Mouse (Mus musculus) erythroblast, adult 5-6 weeks (primary cell): Measurements from ENCODE around the gene Ccdc173. TPM values are rescaled to one million over a fixed set of nuclear protein-coding genes. Genes with fewer than 3 reads are reported as not detected.
"Not testable (repeated sequence)": the region's sequence is repeated elsewhere in the genome, so short reads cannot be mapped to it uniquely, and the experiment has no call there.

Source experiments
- ATAC-seq: replicated peaks from 2 replicates; pipeline ENCODE4 v1.8.0; 2016; ENCODE audit warnings: moderate number of reproducible peaks, mild to moderate bottlenecking, moderate TSS enrichment, inconsistent platforms; ENCODE audit not compliant: poor library complexity, low FRiP score, severe bottlenecking
- total RNA-seq, 2 experiments: library from RNA; stranded (forward) in 1 of 2; stranded (reverse) in 1 of 2; fragments of 150-400 nt in 1 of 2; fragments of 200-764, 138-1000 nt in 1 of 2; gene quantifications; 2 replicates each; pipeline versions ENCODE4 v1.2.3 to v1.2.4; 2015 to 2017; ENCODE audit warnings: low replicate concordance in 2 of 2

Gene Ccdc173
- total RNA-seq (2015; ENCODE audit: low replicate concordance) (1.5 TPM in 1 of 2 replicates, not detected in the other), total RNA-seq (2017; ENCODE audit: low replicate concordance) (1.1 and 2.0 TPM in 2 replicates)

- ATAC-seq, result peak; percentile 92
These were observed at the start of gene Ccdc173, which contains the start of gene Phospho2 for GRCm38 (mm10) chr2:69789429-69790069. Gene Ccdc173, minus strand, starts transcription at chr2:69789575. Gene Phospho2, plus strand, starts transcription at chr2:69789623.

- no peak for ATAC-seq
These were observed 49.3 kb upstream of the Ccdc173 start for GRCm38 (mm10) chr2:69838707-69839106.

- peak; percentile 89 for ATAC-seq
These were observed 48.6 kb upstream of the Ccdc173 start for GRCm38 (mm10) chr2:69837996-69838395.

GRCm38 (mm10) chr2:69837244-69837967 lies 48.0 kb upstream of the Ccdc173 start:
- ATAC-seq, result peak; percentile 26; the same call in 1 of the 2 replicates

- no peak; the same call in 1 of the 2 replicates for ATAC-seq
These were observed 40.7 kb upstream of the Ccdc173 start for GRCm38 (mm10) chr2:69830116-69830515.

- ATAC-seq, result no peak
These were observed 40.3 kb upstream of the Ccdc173 start for GRCm38 (mm10) chr2:69829680-69830079.

- ATAC-seq, result no peak
These were observed 38.7 kb upstream of the Ccdc173 start for GRCm38 (mm10) chr2:69828031-69828430.

GRCm38 (mm10) chr2:69826380-69826779 lies 37.0 kb upstream of the Ccdc173 start:
- no peak for ATAC-seq

- no peak for ATAC-seq
These were observed 36.5 kb upstream of the Ccdc173 start for GRCm38 (mm10) chr2:69825898-69826297.

- peak; percentile 51; the same call in 1 of the 2 replicates for ATAC-seq
These were observed 33.8 kb upstream of the Ccdc173 start for GRCm38 (mm10) chr2:69823129-69823677.

GRCm38 (mm10) chr2:69822361-69823128 lies 33.2 kb upstream of the Ccdc173 start:
- ATAC-seq, result peak; percentile 48

- ATAC-seq, result 0 out of 2 replicates have a peak, but pooled peaks have one; percentile 14
These were observed 32.3 kb upstream of the Ccdc173 start, which contains the start of gene Klhl23 for GRCm38 (mm10) chr2:69821711-69822110. Gene Klhl23, plus strand, starts transcription at chr2:69821944.

GRCm38 (mm10) chr2:69820201-69820600 lies 30.8 kb upstream of the Ccdc173 start:
- ATAC-seq, result no peak

GRCm38 (mm10) chr2:69818350-69819085 lies 29.1 kb upstream of the Ccdc173 start:
- ATAC-seq, result peak; percentile 69

- ATAC-seq, result peak; percentile 54; the same call in 1 of the 2 replicates
These were observed 27.2 kb upstream of the Ccdc173 start for GRCm38 (mm10) chr2:69816575-69816974.

GRCm38 (mm10) chr2:69811349-69811748 lies 22.0 kb upstream of the Ccdc173 start:
- ATAC-seq, result not testable (repeated sequence)

GRCm38 (mm10) chr2:69810169-69810568 lies 20.8 kb upstream of the Ccdc173 start:
- no peak for ATAC-seq

GRCm38 (mm10) chr2:69804663-69805062 lies 15.3 kb upstream of the Ccdc173 start:
- ATAC-seq, result not testable (repeated sequence)

GRCm38 (mm10) chr2:69803756-69804155 lies 14.4 kb upstream of the Ccdc173 start:
- ATAC-seq, result no peak
